Mouse (Mus musculus): Measurements from ENCODE around the gene Bckdhb.

GRCm38 (mm10) chr9:84041631-84042277 lies 116.8 kb downstream of the Bckdhb start:
- no peak for TF ChIP-seq CTCF (IDR thresholded peaks at IDR 0.05; ENCODE audit: borderline replicate concordance, extremely low read depth, insufficient read depth, insufficient read length)
- TF ChIP-seq POLR2A (IDR thresholded peaks at IDR 0.05; ENCODE audit: borderline replicate concordance, extremely low read depth, insufficient read depth, insufficient read length, poor library complexity, severe bottlenecking) = no peak
